Mouse (Mus musculus) bone marrow, adult 2 months (tissue): ENCODE results near the gene Gm11214. TPM values are rescaled to one million over a fixed set of nuclear protein-coding genes. Genes with fewer than 3 reads are reported as not detected.

ENCODE experiments used
- H3K27ac ChIP-seq: fragments of 200-500 bp; 2 replicates; pipeline ENCODE4 v1.5.1; 2012; ENCODE audit warnings: low read depth, mild to moderate bottlenecking, control low read depth, inconsistent platforms, low read length; ENCODE audit not compliant: control insufficient read depth, poor library complexity, insufficient read depth
- H3K4me1 ChIP-seq: fragments of 200-500 bp; 2 replicates; pipeline ENCODE4 v1.6.1; 2011; ENCODE audit warnings: low read length; ENCODE audit not compliant: control insufficient read depth, insufficient read depth
- H3K4me3 ChIP-seq: fragments of 200-500 bp; replicated peaks from 2 replicates; pipeline ENCODE3; 2011; ENCODE audit warnings: mild to moderate bottlenecking, low read depth, low read length, control low read depth; ENCODE audit not compliant: control insufficient read depth
- CTCF ChIP-seq: fragments of 200-500 bp; IDR thresholded peaks from 2 replicates; pipeline ENCODE4 v1.5.1; 2011; ENCODE audit warnings: low read length, control low read depth; ENCODE audit not compliant: control insufficient read depth, insufficient read depth
- POLR2A ChIP-seq: fragments of 200-500 bp; IDR thresholded peaks from 2 replicates; pipeline ENCODE4 v1.6.1; 2011; ENCODE audit warnings: low read depth, mild to moderate bottlenecking, control low read depth, low read length, borderline replicate concordance; ENCODE audit not compliant: control insufficient read depth
- WGBS: fragments of 180-500 bp; shearing (Covaris S2); methylation state at CpG from one replicate; pipeline ENCODE4 v1.1.7; 2018; 5-methylcytosine and 5-hydroxymethylcytosine counted together
- polyA plus RNA-seq: library from polyadenylated mRNA; stranded (reverse); fragments of >200 nt; gene quantifications from 2 replicates; pipeline ENCODE4 v1.2.4, GENCODE M21; 2011; ENCODE audit warnings: low replicate concordance; ENCODE audit not compliant: missing spikeins, insufficient read depth, insufficient read length

The Gm11214 gene
- not detected in 2 replicates for polyA plus RNA-seq

DNA sequence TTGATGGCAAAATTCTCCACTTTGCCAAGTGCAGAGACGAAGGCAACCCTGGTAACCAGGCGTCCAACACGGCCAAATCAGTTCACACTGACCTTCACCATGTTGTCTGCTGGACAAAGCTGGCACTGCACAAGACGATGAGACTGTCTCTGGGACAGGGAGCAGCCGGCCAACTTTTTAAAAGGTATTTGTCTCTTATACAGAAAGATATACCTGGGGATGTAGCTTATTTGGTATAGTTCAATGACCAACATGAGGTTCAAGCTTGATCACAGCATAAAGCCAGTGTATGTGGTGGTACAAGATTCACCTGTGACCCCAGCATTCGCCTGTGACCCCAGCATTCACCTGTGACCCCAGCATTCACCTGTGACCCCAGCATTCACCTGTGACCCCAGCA, at the start of gene Gm11214:
Gm11214 (minus strand) TSS at position 101 of the 400 bp plus-strand sequence.
- Histone ChIP-seq H3K4me1 (peaks cover 2% of the 10 kb centered on the region; the same call in 1 of the 2 replicates), H3K4me3 (no peak within 1 kb of the TSS), H3K27ac (no peak within 1 kb of the TSS)
- 82% methylated on average over 6 of the region's 6 CpGs for WGBS
- TF ChIP-seq POLR2A, result no peak
- no peak for TF ChIP-seq CTCF

DNA sequence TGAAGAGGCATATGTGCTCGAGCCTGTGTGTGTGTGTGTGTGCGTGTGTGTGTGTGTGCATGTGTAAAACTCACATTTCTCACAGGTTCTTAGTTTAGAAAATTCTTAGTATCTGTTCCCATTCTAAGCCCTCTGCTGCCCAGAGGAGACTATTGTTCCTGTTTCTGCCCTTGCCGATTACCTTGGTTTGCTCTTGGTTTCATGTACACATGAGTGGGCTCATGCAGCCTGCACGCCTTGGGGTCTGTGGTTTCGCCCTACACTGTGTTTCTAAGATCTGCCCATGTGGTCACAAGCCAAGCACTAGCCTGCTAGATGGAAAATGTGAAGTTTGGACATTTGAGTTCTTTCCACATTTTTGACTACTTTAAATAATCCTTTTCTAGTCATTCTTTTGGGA, 48.7 kb upstream of the Gm11214 start:
- Histone ChIP-seq H3K4me1 (no peaks in the 10 kb centered on the region), H3K27ac (no peak overlapping the region), H3K4me3 (no peak overlapping the region)
- TF ChIP-seq CTCF, result no peak
- TF ChIP-seq POLR2A, result no peak
- WGBS, result 40% methylated on average over 5 of the region's 5 CpGs

DNA sequence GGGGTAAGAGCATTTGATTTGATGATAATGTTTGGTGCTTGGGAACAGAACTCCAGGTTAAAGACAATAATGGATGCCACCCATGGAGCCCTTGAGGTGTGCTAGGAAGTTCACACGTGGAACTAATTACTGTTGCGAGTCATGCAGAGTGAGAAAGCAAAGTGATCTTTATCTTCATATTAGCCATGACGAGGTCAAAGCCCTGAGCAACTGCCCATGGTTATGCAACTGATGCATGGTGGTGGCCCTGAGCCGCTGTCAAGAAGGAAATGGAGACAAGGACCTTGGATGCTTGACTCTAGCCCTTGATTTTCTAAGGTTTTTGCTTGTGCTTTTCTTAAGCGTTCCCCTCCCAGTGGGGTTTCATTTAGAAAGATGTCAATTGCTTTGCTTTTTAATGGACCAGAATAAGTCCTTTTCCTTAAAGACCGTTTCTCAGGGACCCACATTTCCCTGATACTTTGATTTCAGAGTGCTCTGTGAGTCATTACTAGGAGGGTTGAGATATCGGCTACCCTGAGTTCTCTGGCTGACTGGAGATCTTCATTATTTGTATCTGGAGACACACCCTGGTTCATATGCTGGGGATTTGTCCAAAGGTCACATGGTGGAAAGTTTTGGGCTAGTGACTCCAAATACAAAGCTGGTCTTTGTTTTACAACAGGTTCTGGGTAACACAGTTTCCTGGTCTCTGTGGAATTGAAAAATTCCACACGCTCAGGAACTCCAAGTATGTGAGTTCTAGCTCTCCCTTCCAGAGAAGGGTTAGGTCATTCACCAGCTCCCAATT, 47.4 kb upstream of the Gm11214 start:
- Histone ChIP-seq H3K27ac (no peak overlapping the region), H3K4me3 (no peak overlapping the region), H3K4me1 (no peaks in the 10 kb centered on the region)
- 58% methylated on average over 8 of the region's 8 CpGs for WGBS
- TF ChIP-seq POLR2A (no peak), CTCF (no peak)

DNA sequence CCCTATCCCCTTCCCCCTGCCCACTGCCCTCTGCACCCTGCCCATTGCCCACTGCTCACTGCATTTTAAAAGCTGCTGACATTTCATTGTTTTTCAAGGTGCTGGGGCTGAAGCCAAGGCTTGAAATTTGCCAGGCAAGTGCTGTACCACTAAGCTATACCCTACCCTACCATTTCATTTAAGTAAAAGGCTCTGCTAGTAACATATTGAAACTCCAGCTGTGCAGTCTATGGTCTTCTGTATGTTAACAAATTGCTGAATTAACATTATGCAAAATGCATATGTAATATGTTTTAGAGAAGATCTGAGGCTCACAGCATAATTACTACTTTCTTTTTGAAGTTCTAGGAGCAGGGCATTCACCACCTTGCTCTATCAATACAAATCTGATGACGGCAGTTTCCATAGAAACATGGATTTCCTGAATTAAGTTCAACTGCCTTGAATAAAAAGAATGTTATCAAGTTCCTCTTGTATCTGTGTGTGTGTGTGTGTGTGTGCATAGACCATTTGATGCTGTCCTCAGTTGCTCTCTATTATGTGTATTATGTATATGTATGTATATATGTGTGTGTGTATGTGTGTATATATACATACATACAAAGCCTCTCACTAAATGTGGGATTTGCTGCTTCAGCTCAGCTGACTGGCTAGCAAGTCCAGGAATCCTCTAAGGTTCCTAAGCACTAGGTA, 43.2 kb upstream of the Gm11214 start:
- no peak for TF ChIP-seq CTCF
- no peak for TF ChIP-seq POLR2A
- Histone ChIP-seq H3K4me1 (no peaks in the 10 kb centered on the region), H3K27ac (no peak overlapping the region), H3K4me3 (no peak overlapping the region)
- WGBS, result 34% methylated on average over 1 of the region's 1 CpGs

DNA sequence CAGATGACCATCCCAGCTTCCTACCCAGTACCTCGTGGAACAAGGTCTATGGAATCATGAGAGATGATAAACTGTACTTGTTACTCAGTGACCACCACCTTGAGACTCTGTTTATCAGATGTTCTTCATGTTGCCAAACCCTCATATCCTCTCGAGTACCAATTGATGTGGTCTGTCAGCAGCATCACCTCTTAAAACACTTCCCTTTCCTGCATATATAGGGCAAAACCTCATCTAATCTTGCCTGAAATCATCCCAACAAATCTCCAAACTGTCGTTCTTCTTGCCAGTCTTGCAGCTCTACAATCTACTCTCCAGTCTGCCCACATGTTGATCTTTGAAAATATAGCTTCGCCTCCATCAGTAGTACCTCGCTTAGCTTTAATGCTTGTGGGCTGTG, 41.1 kb upstream of the Gm11214 start:
- no peak overlapping the region for H3K27ac ChIP-seq
- no peak for TF ChIP-seq POLR2A
- no peak for TF ChIP-seq CTCF
- H3K4me3 ChIP-seq, result no peak overlapping the region
- no peaks in the 10 kb centered on the region for H3K4me1 ChIP-seq
- WGBS, result 34% methylated on average over 5 of the region's 5 CpGs

DNA sequence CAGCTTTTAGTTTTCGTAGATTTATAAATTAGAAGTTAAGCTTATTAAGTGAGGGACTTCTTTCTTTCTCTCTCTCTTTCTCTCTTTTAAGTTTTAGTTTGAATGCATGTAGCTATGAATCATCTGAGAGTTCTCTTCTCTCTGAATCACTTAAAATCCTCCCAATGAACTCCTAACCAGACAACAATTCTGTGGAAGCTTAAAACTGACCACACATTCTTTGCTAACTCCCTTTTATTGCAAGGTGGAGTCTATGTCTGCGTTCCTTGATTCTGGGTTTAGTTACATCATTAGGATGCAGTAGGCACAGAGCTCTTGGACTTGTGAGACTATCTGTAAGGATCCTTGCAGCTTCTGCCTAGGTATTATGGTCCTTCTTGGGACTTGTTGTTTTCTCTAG, 40.5 kb upstream of the Gm11214 start:
- 72% methylated on average over 2 of the region's 2 CpGs for WGBS
- Histone ChIP-seq H3K4me1 (no peaks in the 10 kb centered on the region), H3K4me3 (no peak overlapping the region), H3K27ac (no peak overlapping the region)
- TF ChIP-seq POLR2A, result no peak
- TF ChIP-seq CTCF, result no peak

DNA sequence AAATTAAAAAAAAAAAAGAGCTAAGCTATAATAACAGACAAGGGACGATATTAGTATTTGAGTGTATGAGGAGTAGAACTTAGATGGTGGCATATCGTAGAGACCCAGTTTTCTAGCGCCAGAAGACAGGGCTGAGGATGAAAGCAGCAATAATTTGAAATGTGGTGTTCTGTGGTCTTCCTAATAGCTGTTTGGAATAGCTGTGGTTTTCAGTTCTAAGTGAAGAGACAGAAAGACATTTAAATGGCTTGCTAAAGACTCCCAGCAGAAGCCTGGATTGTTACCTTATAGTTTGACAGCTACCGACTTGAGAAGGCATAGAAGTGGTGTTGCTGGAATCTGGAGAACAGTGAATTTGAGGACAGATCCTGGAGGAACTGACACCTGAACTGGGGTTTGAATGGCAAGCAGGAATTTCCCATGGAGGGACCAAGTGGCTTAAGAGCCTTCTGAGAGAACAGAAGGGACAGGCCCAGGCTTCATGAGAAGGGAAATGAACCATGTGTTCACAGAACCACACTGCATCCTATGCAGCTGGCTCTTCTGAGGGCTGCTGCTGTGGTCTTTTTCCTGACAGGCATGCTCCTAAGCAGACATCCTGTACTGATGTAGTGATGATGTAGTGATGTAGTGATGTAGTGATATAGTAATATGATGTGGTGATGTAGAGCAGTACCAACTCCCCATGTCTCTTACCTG, 39.0 kb upstream of the Gm11214 start:
- no peak overlapping the region for H3K4me3 ChIP-seq
- TF ChIP-seq CTCF (no peak), POLR2A (no peak)
- 83% methylated on average over 4 of the region's 4 CpGs for WGBS
- H3K27ac ChIP-seq, result no peak overlapping the region
- no peaks in the 10 kb centered on the region for H3K4me1 ChIP-seq

DNA sequence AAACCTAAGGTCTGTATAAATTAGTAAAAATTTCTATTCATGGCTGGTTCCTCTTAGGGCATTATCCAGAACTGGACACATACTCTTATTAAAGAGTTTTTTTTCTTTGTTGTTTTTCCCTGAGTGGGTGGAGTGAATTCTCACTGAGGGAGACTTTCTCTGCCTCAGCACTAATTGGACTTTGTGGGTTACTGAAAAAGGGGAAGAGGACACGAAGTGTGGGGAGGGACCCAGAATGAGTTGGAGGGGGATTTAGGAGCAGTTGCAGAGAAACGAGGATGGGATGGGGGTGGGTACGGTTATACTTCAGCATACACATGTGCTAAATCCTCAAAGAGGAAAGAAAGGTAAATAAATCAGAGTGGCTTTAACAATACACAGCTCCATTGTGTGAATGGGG, 36.6 kb upstream of the Gm11214 start:
- WGBS, result 9% methylated on average over 3 of the region's 3 CpGs
- no peak for TF ChIP-seq CTCF
- TF ChIP-seq POLR2A, result no peak
- H3K4me3 ChIP-seq, result no peak overlapping the region
- no peak overlapping the region for H3K27ac ChIP-seq
- H3K4me1 ChIP-seq, result no peaks in the 10 kb centered on the region
